Mouse (Mus musculus) T-helper 17 cell (primary cell): ENCODE results near the gene Ppfibp2.

Source experiments
- in situ Hi-C, 2 experiments: fragments of 300-600 bp; cut with MboI, MseI; formaldehyde crosslinking; loops; 1 replicate in 1 of 2; 2 replicates in 1 of 2; pipeline ENCODE4 v1.15.1; 2025; ENCODE audit warnings: high pct_unique_total_duplicates in 2 of 2

Ppfibp2 gene

GRCm38 (mm10) chr7:107697066-107697465, 102.1 kb downstream of the Ppfibp2 start:
- in situ Hi-C loops: loop anchor here in 1 of 2 experiments (25.0 kb wide), 1 partner anchor 1060 kb away; no protein-coding TSS in a partner anchor

GRCm38 (mm10) chr7:107699926-107700325, 104.9 kb downstream of the Ppfibp2 start:
- in situ Hi-C loops: loop anchor here in 1 of 2 experiments (25.0 kb wide), 1 partner anchor 1063 kb away; no protein-coding TSS in a partner anchor

- in situ Hi-C loops: no loop called here
Measured at GRCm38 (mm10) chr7:107700646-107701045, 105.6 kb downstream of the Ppfibp2 start.

GRCm38 (mm10) chr7:107702461-107703380, 107.7 kb downstream of the Ppfibp2 start:
- in situ Hi-C loops: no loop called here

DNA sequence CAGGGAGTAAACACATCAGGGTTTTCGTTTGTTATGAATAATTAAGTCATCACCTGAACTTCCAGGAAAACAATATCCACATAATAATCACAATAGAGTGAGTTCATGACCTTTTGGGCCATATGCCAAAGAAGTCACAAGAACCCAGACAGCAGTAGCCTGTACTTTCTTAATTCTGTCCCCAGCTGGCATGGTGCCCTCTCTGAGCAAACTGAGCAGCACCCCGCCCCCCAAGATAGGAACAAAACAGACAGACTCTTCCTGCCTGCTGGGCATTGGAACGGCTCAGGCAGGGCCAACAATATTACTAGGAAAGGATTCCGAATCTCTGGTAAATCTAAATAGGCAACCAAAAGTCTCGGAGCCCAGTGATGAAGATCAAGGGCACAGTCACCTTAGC, 110.9 kb downstream of the Ppfibp2 start:
- in situ Hi-C loops: loop anchor here in 1 of 2 experiments (5.0 kb wide), 1 partner anchor 44 kb away; no protein-coding TSS in a partner anchor

DNA sequence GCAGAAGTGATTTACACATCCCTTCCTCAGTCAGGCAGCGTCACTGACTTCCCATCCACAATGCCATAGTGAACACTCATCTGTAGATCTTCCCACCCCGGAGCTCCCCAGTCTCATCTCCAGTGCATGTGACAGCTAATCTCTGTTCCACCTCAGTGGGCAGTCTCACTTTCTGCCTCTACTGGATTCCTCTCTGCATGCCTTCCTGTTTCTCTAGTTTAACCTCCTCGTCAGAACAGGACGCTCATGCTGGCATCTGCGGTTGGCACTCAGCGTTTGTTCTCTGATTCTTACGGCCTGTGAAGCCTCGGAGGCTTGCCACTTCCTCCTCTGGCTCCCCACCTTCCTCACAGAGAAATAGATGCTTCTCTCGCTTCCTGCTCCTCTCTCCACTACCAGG, 112.6 kb downstream of the Ppfibp2 start:
- in situ Hi-C loops: loop anchor here in 1 of 2 experiments (5.0 kb wide), 1 partner anchor 45 kb away; no protein-coding TSS in a partner anchor

GRCm38 (mm10) chr7:107708491-107709112, 113.6 kb downstream of the Ppfibp2 start:
- in situ Hi-C loops: loop anchor here in 1 of 2 experiments (5.0 kb wide), 1 partner anchor 46 kb away; no protein-coding TSS in a partner anchor

DNA sequence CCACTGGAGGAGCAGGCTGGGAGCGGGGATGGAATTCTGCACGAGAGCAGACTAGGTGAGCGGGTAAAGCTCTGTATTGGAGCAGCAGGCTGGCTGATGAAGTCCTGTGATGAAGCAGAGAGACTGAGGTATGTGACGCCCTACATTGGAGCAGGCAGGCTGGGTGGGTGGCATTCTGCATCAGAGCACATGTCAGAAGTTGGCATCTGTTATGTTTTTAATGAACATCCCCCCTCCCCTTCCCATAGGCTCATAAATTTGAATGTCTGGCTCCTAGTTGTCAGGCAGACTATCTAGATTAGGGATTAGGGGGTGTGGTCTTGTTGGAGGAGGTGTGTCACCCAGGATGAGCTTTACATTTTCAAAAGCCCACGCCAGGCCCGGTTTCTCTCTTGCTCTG, 117.7 kb downstream of the Ppfibp2 start:
- in situ Hi-C loops: no loop called here

DNA sequence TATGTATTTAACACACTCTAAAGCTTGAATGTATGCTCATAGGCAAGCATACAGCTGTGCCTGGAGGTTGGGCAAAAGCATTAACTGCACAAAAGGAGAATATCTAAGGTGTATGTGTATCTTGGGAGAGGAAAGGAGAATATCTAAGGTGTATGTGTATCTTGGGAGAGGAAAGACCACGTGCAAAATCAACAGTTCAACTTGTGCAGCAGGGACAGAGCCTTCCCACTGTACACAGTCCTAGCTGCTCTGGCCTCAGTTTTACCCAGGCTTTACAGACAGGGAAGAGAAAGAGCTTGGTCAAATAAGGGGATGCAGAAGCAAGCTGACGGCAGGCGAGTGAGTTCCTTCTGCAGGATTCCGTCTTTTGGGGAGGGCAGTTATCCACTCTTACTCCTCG, 119.1 kb downstream of the Ppfibp2 start:
- in situ Hi-C loops: no loop called here

DNA sequence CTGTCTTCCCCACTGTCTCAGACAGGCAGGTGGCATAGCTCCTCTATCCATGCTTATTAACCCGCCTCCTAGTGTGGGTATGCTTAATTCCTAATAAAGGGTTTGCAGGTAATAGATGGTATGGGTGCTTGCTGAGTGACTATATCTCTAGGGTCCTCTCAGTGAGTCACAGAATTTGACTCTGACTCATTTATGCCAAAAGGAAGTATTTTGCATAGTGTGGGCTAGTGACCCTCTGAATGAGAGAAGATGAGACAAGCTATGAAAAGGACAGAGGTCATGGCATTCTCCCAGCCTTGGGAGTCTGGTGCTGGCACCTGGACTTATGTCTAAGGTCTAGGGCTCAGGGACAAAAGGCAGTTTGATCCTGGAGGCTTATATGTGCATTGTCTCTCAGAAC, 125.8 kb downstream of the Ppfibp2 start:
- in situ Hi-C loops: loop anchor here in 1 of 2 experiments (5.0 kb wide), 1 partner anchor 58 kb away; no protein-coding TSS in a partner anchor

GRCm38 (mm10) chr7:107722536-107722935, 127.5 kb downstream of the Ppfibp2 start:
- in situ Hi-C loops: loop anchor here in 1 of 2 experiments (5.0 kb wide), 1 partner anchor 60 kb away; no protein-coding TSS in a partner anchor

- in situ Hi-C loops: no loop called here
Measured at GRCm38 (mm10) chr7:107727538-107727937, 132.5 kb downstream of the Ppfibp2 start.

- in situ Hi-C loops: no loop called here
Measured at GRCm38 (mm10) chr7:107730587-107730986, 135.6 kb downstream of the Ppfibp2 start.

GRCm38 (mm10) chr7:107733162-107733561, 138.2 kb downstream of the Ppfibp2 start:
- in situ Hi-C loops: no loop called here

GRCm38 (mm10) chr7:107738726-107739125, 143.7 kb downstream of the Ppfibp2 start:
- in situ Hi-C loops: no loop called here

DNA sequence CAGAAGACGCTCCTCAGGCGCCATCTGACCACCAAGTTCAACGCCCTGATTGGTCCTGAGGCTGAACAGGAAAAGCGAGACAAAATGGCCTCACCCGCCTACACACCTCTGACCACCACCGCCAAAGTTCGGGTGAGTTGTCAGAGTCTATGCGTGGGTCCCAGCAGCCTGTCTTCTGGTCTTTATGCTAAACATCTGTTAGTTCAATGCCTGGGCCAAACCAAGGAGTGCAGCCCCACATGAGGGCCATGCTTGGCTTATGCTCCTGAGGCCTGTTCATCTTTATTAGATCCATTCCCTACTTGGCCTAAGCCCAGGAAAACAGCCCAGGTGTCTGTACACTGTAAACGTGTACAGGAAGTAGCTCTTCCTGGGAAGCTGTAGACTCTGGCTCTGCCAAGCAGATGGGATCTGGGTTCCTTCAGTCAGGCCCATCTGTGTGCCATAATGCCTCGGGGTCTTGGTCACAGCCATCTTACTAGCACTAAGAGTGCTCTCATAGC, 148.0 kb downstream of the Ppfibp2 start:
- in situ Hi-C loops: no loop called here

DNA sequence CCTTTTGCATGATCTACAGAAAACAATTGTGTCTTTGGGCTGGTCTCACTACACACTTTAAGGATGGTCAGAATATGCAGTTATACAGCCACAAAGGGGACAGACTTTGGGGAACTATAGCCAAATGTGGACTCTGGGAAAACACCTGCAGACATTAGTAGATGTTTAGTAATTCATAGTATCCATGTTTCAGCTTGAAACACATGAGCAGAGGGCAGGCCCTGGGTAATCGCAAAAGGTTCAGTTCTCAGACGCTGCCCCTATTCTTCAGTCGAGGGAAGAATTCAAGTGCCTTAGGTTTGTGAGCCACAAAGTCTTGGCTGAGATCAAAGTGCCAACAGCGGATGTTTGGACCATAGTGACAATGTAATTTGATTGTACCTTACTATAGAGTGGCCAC, 149.4 kb downstream of the Ppfibp2 start:
- in situ Hi-C loops: no loop called here

DNA sequence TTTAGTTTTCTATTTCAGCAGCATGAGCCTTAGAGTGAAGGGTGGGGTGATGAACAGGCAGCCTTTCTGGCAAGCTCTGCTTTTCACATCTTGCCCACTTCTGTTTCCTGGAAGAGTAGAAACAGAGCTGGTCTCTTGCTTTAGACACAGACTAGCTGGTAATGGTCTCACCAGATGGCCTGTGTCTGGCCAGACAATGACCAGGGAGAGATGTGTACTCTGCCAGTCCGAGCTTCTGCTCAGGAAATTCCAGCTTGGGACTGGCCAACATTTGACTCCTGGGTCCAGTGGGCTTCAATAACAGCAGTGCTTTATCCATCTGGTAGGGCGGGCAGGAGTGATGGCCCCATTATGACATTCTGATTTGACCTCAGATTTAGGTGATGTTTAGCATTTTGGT, 150.1 kb downstream of the Ppfibp2 start:
- in situ Hi-C loops: loop anchor here in 1 of 2 experiments (5.0 kb wide), 1 partner anchor 83 kb away; no protein-coding TSS in a partner anchor

GRCm38 (mm10) chr7:107746036-107746435, 151.0 kb downstream of the Ppfibp2 start:
- in situ Hi-C loops: loop anchor here in 1 of 2 experiments (5.0 kb wide), 1 partner anchor 84 kb away; no protein-coding TSS in a partner anchor

DNA sequence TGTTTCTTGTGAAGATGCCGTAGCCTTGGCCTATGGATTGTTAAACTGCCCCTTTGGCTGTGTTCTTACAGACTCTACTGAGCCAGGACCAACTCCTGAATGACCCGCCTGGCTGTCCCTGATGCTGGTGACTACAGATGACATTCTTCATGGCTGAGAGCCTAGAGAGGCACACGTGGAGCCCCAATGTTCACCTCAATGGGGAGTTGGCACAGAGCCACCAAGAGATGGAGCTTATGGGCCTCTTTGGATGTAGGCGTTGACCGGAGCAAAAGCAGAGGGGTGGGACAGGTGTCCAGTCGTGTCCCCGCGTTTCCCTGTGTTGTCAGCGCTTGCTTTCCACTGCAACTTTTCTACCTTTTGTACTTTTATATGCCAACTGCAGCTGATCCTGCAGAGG, 152.5 kb downstream of the Ppfibp2 start:
- in situ Hi-C loops: loop anchor here in 1 of 2 experiments (5.0 kb wide), 1 partner anchor 85 kb away; no protein-coding TSS in a partner anchor

DNA sequence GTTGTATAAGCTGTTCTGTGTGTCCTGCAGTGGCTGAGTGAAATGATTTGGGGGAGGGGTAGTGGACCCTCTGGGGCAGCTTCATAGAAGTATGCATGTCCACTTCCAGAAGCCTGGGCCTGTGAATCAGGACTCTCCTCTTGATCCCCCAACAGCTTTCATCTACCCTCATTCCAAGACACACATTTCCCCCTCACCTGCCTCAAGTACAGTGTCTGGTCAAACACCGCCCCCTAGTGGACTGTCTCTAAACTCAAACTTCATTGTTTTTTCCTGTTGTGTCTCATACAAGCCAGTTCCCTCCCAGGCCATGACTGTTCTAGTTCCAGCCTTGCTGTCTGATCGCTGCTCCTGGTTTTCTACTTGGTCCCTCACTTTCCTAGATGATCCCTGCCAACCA, 152.9 kb downstream of the Ppfibp2 start:
- in situ Hi-C loops: loop anchor here in 1 of 2 experiments (5.0 kb wide), 1 partner anchor 86 kb away; no protein-coding TSS in a partner anchor
